Mouse (Mus musculus): Measurements from ENCODE around the gene Amz1. TPM values are rescaled to one million over a fixed set of nuclear protein-coding genes. Genes with fewer than 3 reads are reported as not detected.
A peak's percentile ranks its signal among the peaks of the same experiment; 100 is the strongest.

The Amz1 gene
- total RNA-seq (2014; rRNA removed), result 12.1 and 12.2 TPM in 2 replicates
- polyA plus RNA-seq (2015; fragmentation: Nextera tagmentation; extraction: Ambion mirVana), result 8.7 and 14.2 TPM in 2 replicates

DNA sequence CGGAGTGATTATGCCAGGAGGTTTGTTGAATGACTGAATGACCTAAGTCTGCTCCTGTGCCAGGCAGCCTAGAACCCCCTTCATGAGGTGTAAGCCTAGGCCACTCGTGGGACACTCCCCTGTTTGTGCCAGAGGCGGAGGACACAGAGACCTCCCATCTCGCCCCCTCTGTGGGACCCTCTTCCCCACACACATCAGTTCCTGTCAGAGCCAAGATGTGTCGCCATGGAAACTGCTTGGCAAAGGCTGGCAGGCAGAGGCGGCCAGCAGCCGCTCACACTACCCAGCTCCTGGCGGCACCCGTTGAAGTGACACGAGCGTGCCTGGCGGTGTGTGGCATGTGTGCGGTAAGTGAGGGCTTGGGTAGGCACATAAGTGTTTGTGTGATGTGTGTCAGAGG lies at the start of gene Amz1:
TSS of gene Amz1 (plus strand) at position 306 of the 400 bp plus-strand sequence.
- Histone ChIP-seq H3K36me3 (ENCODE audit: insufficient read depth) (peaks cover 6% of the 10 kb centered on the region), H3K4me3 (ENCODE audit: low read depth, low read length) (peak within 1 kb of the TSS; percentile 7; the same call in 1 of the 2 replicates), H3K9me3 (ENCODE audit: low read length) (no peaks in the 10 kb centered on the region), H3K27me3 (ENCODE audit: insufficient read depth, low read length) (no peaks in the 10 kb centered on the region), H3K4me2 (ENCODE audit: low read depth) (peak within 1 kb of the TSS; percentile 37), H3K27ac (ENCODE audit: low read depth, low read length) (peak within 1 kb of the TSS; percentile 45), H3K9ac (0 out of 2 replicates have a peak within 1 kb of the TSS, but pooled peaks have one; percentile 11), H3K4me1 (ENCODE audit: insufficient read depth) (peaks cover 14% of the 10 kb centered on the region)
- DNase-seq (peak; percentile 89), ATAC-seq (peak; percentile 90)
- WGBS, result 13% methylated on average over 13 of the region's 13 CpGs
- peak; percentile 35; the same call in 1 of the 2 replicates for TF ChIP-seq CTCF (IDR thresholded peaks at IDR 0.05; ENCODE audit: low read depth)

DNA sequence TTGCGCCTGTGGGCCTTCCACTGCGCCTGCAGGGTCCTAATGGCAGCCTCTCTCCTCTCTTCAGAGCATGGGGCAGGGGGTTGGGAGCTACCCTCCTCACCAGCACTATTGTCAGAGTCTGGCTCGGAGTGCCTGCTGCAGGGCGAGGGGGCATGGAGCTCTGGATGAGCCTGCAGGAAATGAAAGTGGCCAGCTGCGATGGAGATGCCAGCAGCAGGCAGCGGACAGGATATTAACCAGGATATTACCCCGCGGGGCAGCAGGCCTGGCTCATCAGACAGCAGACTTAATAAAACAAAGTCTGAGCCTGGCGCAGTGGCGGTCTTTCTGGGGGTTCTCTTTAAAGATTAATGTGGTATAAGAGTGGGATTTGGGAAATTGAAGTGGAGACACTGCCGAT lies 48.8 kb upstream of the Amz1 start:
- Histone ChIP-seq H3K27ac (ENCODE audit: low read depth, low read length) (no peak overlapping the region), H3K9me3 (ENCODE audit: low read length) (no peaks in the 10 kb centered on the region), H3K9ac (no peak overlapping the region), H3K4me2 (ENCODE audit: low read depth) (no peak overlapping the region), H3K36me3 (ENCODE audit: insufficient read depth) (peaks cover 66% of the 10 kb centered on the region), H3K27me3 (ENCODE audit: insufficient read depth, low read length) (no peaks in the 10 kb centered on the region), H3K4me3 (ENCODE audit: low read depth, low read length) (no peak overlapping the region), H3K4me1 (ENCODE audit: insufficient read depth) (no peaks in the 10 kb centered on the region)
- 75% methylated on average over 11 of the region's 11 CpGs for WGBS
- no peak for TF ChIP-seq CTCF (IDR thresholded peaks at IDR 0.05; ENCODE audit: low read depth)
- DNase-seq (no peak), ATAC-seq (no peak)

DNA sequence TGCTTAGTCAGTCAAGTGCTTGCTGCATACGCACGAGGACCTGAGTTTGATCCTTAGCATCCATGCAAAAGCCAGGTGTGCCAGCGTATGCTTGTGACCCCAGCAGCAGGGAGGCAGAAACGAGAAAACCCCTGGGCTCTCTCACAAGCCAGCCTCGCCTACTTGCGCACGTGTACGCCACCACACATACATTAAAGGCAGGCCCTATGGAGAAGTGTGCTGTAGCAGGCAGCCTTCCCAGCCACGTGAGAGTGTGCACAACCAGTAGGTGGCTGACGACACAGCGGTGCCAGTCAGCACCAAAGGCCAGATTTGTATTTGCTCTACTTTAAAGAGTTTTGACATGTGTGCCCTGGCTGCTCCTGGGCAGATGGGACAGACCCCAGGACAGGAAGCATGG lies 48.3 kb upstream of the Amz1 start:
- Histone ChIP-seq H3K9me3 (ENCODE audit: low read length) (no peaks in the 10 kb centered on the region), H3K4me1 (ENCODE audit: insufficient read depth) (no peaks in the 10 kb centered on the region), H3K9ac (no peak overlapping the region), H3K4me2 (ENCODE audit: low read depth) (no peak overlapping the region), H3K4me3 (ENCODE audit: low read depth, low read length) (no peak overlapping the region), H3K36me3 (ENCODE audit: insufficient read depth) (peaks cover 64% of the 10 kb centered on the region), H3K27ac (ENCODE audit: low read depth, low read length) (no peak overlapping the region), H3K27me3 (ENCODE audit: insufficient read depth, low read length) (no peaks in the 10 kb centered on the region)
- 75% methylated on average over 11 of the region's 11 CpGs for WGBS
- no peak for DNase-seq
- no peak for TF ChIP-seq CTCF (IDR thresholded peaks at IDR 0.05; ENCODE audit: low read depth)
- no peak for ATAC-seq

DNA sequence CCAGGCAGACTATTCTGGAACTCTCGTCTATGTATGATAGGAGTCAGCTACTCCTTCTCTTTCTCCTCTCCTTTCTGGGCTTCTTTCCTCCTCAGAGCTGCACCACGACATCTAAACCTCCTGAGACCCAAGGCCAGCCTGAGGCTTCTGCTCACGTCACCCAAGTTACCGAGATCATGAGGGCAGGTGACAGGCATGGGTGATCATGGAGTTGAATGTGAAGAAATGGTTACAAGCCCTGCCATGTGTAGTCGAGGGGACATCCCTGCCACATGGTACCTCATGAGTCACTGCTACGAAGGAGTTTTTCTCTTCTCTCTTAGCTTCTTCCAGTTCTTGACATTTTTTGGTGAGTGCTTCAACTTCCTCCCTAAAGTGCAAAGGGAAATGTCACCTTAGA lies 46.8 kb upstream of the Amz1 start:
- Histone ChIP-seq H3K4me1 (ENCODE audit: insufficient read depth) (no peaks in the 10 kb centered on the region), H3K27ac (ENCODE audit: low read depth, low read length) (no peak overlapping the region), H3K36me3 (ENCODE audit: insufficient read depth) (peaks cover 53% of the 10 kb centered on the region), H3K4me2 (ENCODE audit: low read depth) (no peak overlapping the region), H3K9ac (no peak overlapping the region), H3K27me3 (ENCODE audit: insufficient read depth, low read length) (no peaks in the 10 kb centered on the region), H3K4me3 (ENCODE audit: low read depth, low read length) (no peak overlapping the region), H3K9me3 (ENCODE audit: low read length) (no peaks in the 10 kb centered on the region)
- ATAC-seq (no peak), DNase-seq (no peak)
- no peak for TF ChIP-seq CTCF (IDR thresholded peaks at IDR 0.05; ENCODE audit: low read depth)
- WGBS, result 94% methylated on average over 6 of the region's 6 CpGs

DNA sequence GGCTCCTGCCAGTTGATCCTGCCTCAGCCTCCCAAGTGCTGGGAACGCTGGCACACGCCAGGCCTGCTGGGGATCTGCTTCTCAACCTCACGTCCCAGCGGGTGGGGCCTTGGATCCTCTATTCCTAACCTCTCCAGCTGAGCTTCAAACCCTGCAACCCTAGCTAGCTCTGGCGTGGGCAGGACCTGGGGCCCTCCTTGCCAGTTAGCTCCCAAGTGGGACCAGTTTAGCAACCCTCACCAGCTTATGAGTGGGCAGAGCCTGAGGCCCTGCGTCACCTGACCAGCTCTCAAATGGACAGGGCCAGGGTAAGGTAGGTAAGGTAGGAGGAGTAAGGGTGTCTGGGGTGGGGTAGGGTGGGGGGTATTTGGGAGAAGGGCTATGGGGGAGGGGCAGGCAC lies 43.9 kb upstream of the Amz1 start:
- Histone ChIP-seq H3K9ac (no peak overlapping the region), H3K36me3 (ENCODE audit: insufficient read depth) (peaks cover 47% of the 10 kb centered on the region), H3K4me2 (ENCODE audit: low read depth) (no peak overlapping the region), H3K4me1 (ENCODE audit: insufficient read depth) (no peaks in the 10 kb centered on the region), H3K27ac (ENCODE audit: low read depth, low read length) (no peak overlapping the region), H3K9me3 (ENCODE audit: low read length) (no peaks in the 10 kb centered on the region), H3K4me3 (ENCODE audit: low read depth, low read length) (no peak overlapping the region), H3K27me3 (ENCODE audit: insufficient read depth, low read length) (no peaks in the 10 kb centered on the region)
- TF ChIP-seq CTCF (IDR thresholded peaks at IDR 0.05; ENCODE audit: low read depth), result no peak
- WGBS, result 89% methylated on average over 6 of the region's 6 CpGs
- ATAC-seq (no peak), DNase-seq (no peak)

DNA sequence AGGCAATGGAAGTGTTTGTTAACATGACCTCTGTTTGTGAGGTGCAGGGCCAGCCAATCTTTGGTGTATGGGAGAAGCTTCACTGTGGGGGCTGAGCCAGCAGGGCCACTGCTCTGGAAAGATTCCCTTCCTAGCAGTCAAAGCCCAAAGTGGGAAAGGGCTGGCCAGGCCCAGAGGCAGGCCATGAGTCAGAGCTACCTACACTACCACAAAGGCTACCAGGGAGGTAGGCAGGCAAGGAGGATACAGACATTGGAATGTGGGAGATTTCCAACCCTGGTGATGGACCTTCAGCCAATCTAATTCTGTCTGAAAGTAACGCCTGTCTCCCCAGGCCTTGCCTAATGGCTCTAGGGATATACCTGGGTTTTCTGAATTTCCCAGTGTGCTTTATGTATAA lies 43.0 kb upstream of the Amz1 start:
- TF ChIP-seq CTCF (IDR thresholded peaks at IDR 0.05; ENCODE audit: low read depth), result no peak
- Histone ChIP-seq H3K4me3 (ENCODE audit: low read depth, low read length) (no peak overlapping the region), H3K36me3 (ENCODE audit: insufficient read depth) (peaks cover 44% of the 10 kb centered on the region), H3K9ac (no peak overlapping the region), H3K4me1 (ENCODE audit: insufficient read depth) (no peaks in the 10 kb centered on the region), H3K27ac (ENCODE audit: low read depth, low read length) (no peak overlapping the region), H3K4me2 (ENCODE audit: low read depth) (no peak overlapping the region), H3K9me3 (ENCODE audit: low read length) (no peaks in the 10 kb centered on the region), H3K27me3 (ENCODE audit: insufficient read depth, low read length) (no peaks in the 10 kb centered on the region)
- DNase-seq (no peak), ATAC-seq (no peak)
- 96% methylated on average over 1 of the region's 1 CpGs for WGBS

DNA sequence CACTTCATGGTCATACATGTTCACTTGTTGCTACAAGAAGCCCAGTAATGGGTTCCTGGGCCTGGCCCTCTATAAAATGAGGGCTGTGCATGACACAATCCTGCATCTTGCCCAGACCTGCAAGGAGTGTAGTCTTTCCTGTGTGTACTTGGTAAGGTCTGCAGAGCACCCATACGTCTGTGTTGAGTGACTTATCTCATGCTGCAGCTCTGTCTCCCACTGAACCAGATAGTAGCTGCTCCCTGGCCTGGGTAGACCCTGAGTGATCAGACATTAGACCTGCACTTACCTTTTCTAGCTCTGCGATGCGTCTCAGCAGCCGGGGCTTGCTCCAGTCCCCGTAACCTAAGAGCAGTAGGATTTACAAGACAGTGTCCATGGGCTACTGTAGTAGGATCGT lies 41.8 kb upstream of the Amz1 start:
- H3K36me3 ChIP-seq (ENCODE audit: insufficient read depth), result peaks cover 42% of the 10 kb centered on the region
- 95% methylated on average over 6 of the region's 6 CpGs for WGBS
- DNase-seq, result no peak

More for the DNA sequence above, 41.8 kb upstream of the Amz1 start:
- H3K4me2 ChIP-seq (ENCODE audit: low read depth), result no peak overlapping the region
- H3K9ac ChIP-seq, result no peak overlapping the region
- no peaks in the 10 kb centered on the region for H3K4me1 ChIP-seq (ENCODE audit: insufficient read depth)
- H3K27me3 ChIP-seq (ENCODE audit: insufficient read depth, low read length), result no peaks in the 10 kb centered on the region
- H3K4me3 ChIP-seq (ENCODE audit: low read depth, low read length), result no peak overlapping the region
- H3K9me3 ChIP-seq (ENCODE audit: low read length), result no peaks in the 10 kb centered on the region
- no peak overlapping the region for H3K27ac ChIP-seq (ENCODE audit: low read depth, low read length)
- TF ChIP-seq CTCF (IDR thresholded peaks at IDR 0.05; ENCODE audit: low read depth), result no peak
- ATAC-seq, result no peak

Data from forebrain, postnatal 0 days (tissue).